Mouse (Mus musculus) forebrain, embryonic 12.5 days (tissue): ENCODE data around the gene Nkg7. TPM values are rescaled to one million over a fixed set of nuclear protein-coding genes. Genes with fewer than 3 reads are reported as not detected.

Experiments
- ATAC-seq: fragments of 200-750 bp; cut with Nextera tagmentation; 2 replicates; pipeline ENCODE4 v1.8.0; 2017; ENCODE audit warnings: moderate TSS enrichment; ENCODE audit not compliant: low FRiP score
- H3K27ac ChIP-seq: fragments of 300-500 bp; sonication (generic); 2 replicates; pipeline ENCODE4 v1.5.1; 2016; ENCODE audit warnings: mild to moderate bottlenecking
- H3K27me3 ChIP-seq: fragments of 300-500 bp; sonication (generic); 2 replicates; pipeline ENCODE4 v1.6.1; 2016; ENCODE audit warnings: mild to moderate bottlenecking
- H3K36me3 ChIP-seq: fragments of 300-500 bp; sonication (generic); replicated peaks from 2 replicates; pipeline ENCODE4 v1.6.1; 2016; ENCODE audit warnings: mild to moderate bottlenecking
- H3K4me1 ChIP-seq: fragments of 300-500 bp; sonication (generic); 2 replicates; pipeline ENCODE4 v1.6.1; 2016
- H3K4me2 ChIP-seq: fragments of 300-500 bp; sonication (generic); 2 replicates; pipeline ENCODE4 v1.6.1; 2016; ENCODE audit warnings: mild to moderate bottlenecking, moderate library complexity
- H3K4me3 ChIP-seq: fragments of 300-500 bp; sonication (generic); replicated peaks from 2 replicates; pipeline ENCODE4 v1.5.1; 2016; ENCODE audit warnings: mild to moderate bottlenecking
- H3K9ac ChIP-seq: fragments of 300-500 bp; sonication (generic); 2 replicates; pipeline ENCODE4 v1.6.1; 2016; ENCODE audit warnings: mild to moderate bottlenecking
- H3K9me3 ChIP-seq: fragments of 300-500 bp; sonication (generic); 2 replicates; pipeline ENCODE4 v1.6.1; 2016
- WGBS: fragments of 180-500 bp; shearing (Covaris S2); methylation state at CpG from one replicate; pipeline ENCODE4 v1.1.7; 2016; 5-methylcytosine and 5-hydroxymethylcytosine counted together
- microRNA-seq: library from miRNA; unstranded; fragments of <30 nt; microRNA quantifications from one replicate; pipeline ENCODE4, GENCODE M21; 2017
- polyA plus RNA-seq: library from polyadenylated mRNA; unstranded; fragments of >200 nt; fragmentation: Nextera tagmentation; extraction: Ambion mirVana; gene quantifications from 2 replicates; pipeline ENCODE4 v1.2.1, GENCODE M21; 2016

The Nkg7 gene
- polyA plus RNA-seq, 1 experiment from 2014 or later: 0.51 TPM

- no peak overlapping the region for H3K4me2 ChIP-seq
- H3K9me3 ChIP-seq: no peaks in the 10 kb centered on the region
- no peak overlapping the region for H3K27ac ChIP-seq
- no peak overlapping the region for H3K9ac ChIP-seq
- peaks cover 26% of the 10 kb centered on the region for H3K27me3 ChIP-seq
- WGBS: 46% methylated on average over 8 of the region's 8 CpGs
- H3K4me3 ChIP-seq: no peak overlapping the region
- ATAC-seq: peak; percentile 51
- peaks cover 7% of the 10 kb centered on the region for H3K36me3 ChIP-seq
- peaks cover 24% of the 10 kb centered on the region for H3K4me1 ChIP-seq
These were observed 45.3 kb downstream of the Nkg7 start for GRCm38 (mm10) chr7:43482090-43482716.

DNA sequence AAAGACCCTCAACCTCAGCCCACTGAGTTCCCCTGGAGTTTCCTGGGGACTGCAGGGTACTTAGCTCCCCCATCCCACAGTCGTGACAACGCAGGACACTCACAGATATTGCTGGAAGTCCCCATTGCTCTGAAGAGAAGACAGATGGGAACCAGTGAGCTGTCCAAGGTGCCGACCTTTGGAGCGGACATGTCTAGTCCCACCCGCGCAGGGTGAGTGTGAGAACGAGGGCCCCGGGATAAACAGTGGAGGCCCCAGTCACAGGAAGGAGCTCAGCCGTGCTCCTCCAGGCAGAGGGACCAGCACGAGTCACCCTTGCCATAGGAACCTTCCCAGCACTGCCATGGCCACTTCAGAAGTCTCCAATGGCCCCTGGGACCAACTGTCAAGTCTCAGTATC, 46.4 kb downstream of the Nkg7 start:
- Histone ChIP-seq H3K9me3 (no peaks in the 10 kb centered on the region), H3K36me3 (peaks cover 7% of the 10 kb centered on the region), H3K4me1 (peaks cover 25% of the 10 kb centered on the region), H3K27me3 (peaks cover 16% of the 10 kb centered on the region), H3K27ac (no peak overlapping the region), H3K4me2 (no peak overlapping the region), H3K9ac (no peak overlapping the region), H3K4me3 (no peak overlapping the region)
- no peak for ATAC-seq
- 22% methylated on average over 10 of the region's 10 CpGs for WGBS

Small RNA genes within 50 kb of the gene (microRNA-seq; reads per million reads assigned to microRNA genes)
- 0.97 reads per million for gene Mir7051

Other genes starting within 250 kb of the Nkg7 start
- 14.8 and 15.4 TPM in 2 replicates for gene Zfp715, start 123.8 kb upstream of the Nkg7 start, polyA plus RNA-seq
- 0.09 and 0.33 TPM in 2 replicates for gene Siglecf, start 85.7 kb upstream of the Nkg7 start, polyA plus RNA-seq
- not detected in 2 replicates for gene Siglecg, start 28.9 kb upstream of the Nkg7 start, polyA plus RNA-seq
- not detected in 2 replicates for gene Lim2, start 9.4 kb upstream of the Nkg7 start, polyA plus RNA-seq
- gene Cldnd2, start 3.7 kb downstream of the Nkg7 start, polyA plus RNA-seq: not detected in 2 replicates
- 151 and 161 TPM in 2 replicates for gene Etfb, start 7.0 kb downstream of the Nkg7 start, polyA plus RNA-seq
- gene Gm45233, start 7.1 kb downstream of the Nkg7 start, polyA plus RNA-seq: 0.47 TPM in 1 of 2 replicates, not detected in the other
- 3.1 and 5.0 TPM in 2 replicates for gene Vsig10l, start 26.1 kb downstream of the Nkg7 start, polyA plus RNA-seq
- gene Iglon5, start 53.0 kb downstream of the Nkg7 start, polyA plus RNA-seq: 2.5 and 2.8 TPM in 2 replicates
- not detected in 2 replicates for gene 4931406B18Rik, start 68.9 kb downstream of the Nkg7 start, polyA plus RNA-seq
- gene Cd33, start 107.4 kb downstream of the Nkg7 start, polyA plus RNA-seq: 0.56 and 0.69 TPM in 2 replicates
- gene Zfp658, start 125.2 kb downstream of the Nkg7 start, polyA plus RNA-seq: 7.5 and 7.8 TPM in 2 replicates
- gene Zfp719, start 142.5 kb downstream of the Nkg7 start, polyA plus RNA-seq: 14.6 and 17.1 TPM in 2 replicates
- gene Zfp819, start 170.1 kb downstream of the Nkg7 start, polyA plus RNA-seq: 0.61 and 0.73 TPM in 2 replicates
- gene Ceacam18, start 197.6 kb downstream of the Nkg7 start, polyA plus RNA-seq: not detected in 2 replicates
- gene Siglece, start 223.1 kb downstream of the Nkg7 start, polyA plus RNA-seq: 0.17 and 0.35 TPM in 2 replicates
- 16.9 and 17.8 TPM in 2 replicates for gene Ctu1, start 234.9 kb downstream of the Nkg7 start, polyA plus RNA-seq